Mouse (Mus musculus) frontal cortex, adult 2 months (tissue): ENCODE results near the gene Ccdc130. TPM values are rescaled to one million over a fixed set of nuclear protein-coding genes. Genes with fewer than 3 reads are reported as not detected.

ENCODE experiments used
- DNase-seq, 2 experiments: peaks; one replicate each; pipeline ENCODE4 v3.0.0; 2022; ENCODE audit warnings: low spot score in 1 of 2; ENCODE audit errors: extremely low spot score in 1 of 2
- polyA plus RNA-seq: library from polyadenylated mRNA; depleted of rRNA; stranded (reverse); fragments of >200 nt; gene quantifications from 2 replicates; pipeline ENCODE4 v1.2.3, GENCODE M21; 2012

Ccdc130 gene
- polyA plus RNA-seq, 1 experiment, result 34.8 TPM

DNA sequence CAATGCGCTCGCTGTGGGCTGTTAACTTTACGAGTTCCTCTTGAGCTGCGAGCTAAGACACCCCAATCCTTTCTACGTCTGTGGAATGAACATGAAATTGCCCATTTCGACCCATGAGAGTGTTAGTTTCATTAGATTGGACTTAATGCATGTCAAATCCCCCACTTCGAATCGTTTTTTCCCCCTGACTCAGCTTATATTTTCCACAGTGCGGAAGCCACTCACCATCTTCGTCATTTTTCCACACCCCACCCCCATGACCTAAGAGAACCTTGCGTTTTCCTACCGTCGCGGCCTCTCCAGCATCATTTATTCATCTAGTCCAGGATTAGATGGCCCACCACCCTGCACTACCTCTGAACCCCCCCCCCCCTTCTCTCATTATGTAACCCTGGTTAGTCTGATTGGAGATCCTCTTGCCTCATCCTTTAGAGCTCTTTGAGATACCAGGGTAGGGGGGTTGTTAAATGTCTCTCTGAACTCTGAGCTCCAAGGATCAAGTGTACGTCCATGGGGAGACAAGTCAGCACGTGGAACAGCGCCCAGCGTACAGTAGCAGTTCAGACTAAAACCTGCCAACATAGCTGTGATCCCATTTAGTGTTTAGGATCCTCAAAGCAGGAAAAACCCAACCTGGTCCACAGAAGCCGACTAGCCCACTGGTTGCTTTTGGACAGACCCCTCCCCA lies 32.5 kb downstream of the Ccdc130 start:
- DNase-seq, result peak in 1 of 2 experiments; percentile 19

DNA sequence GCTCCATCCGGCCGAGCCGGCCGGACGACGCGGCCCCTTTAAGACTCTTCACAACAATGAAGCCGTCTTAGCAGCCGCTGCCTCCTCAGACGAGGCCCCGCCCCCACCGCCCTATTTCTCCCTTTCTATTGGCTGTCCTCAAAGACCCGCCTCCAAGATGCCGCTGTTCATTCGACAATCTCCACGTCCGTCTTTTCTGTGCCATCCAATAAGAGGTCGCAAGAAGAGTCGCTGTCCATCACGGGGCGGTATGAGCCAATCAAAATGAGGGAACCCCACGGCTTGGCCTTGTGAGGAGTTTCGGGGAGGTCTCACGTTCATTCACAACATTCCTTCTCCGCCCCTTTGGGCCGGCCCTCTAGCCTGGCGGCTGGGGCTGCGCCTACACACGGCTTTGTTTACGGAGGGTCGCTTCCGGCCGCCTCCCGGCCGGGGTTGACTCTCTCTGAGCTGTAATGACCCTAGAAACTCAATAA lies 33.1 kb downstream of the Ccdc130 start, which contains the start of gene Zswim4:
Gene Zswim4 (minus strand): TSS at position 58 of the 476 bp plus-strand sequence.
- DNase-seq, result peak; percentile 99 to 100

DNA sequence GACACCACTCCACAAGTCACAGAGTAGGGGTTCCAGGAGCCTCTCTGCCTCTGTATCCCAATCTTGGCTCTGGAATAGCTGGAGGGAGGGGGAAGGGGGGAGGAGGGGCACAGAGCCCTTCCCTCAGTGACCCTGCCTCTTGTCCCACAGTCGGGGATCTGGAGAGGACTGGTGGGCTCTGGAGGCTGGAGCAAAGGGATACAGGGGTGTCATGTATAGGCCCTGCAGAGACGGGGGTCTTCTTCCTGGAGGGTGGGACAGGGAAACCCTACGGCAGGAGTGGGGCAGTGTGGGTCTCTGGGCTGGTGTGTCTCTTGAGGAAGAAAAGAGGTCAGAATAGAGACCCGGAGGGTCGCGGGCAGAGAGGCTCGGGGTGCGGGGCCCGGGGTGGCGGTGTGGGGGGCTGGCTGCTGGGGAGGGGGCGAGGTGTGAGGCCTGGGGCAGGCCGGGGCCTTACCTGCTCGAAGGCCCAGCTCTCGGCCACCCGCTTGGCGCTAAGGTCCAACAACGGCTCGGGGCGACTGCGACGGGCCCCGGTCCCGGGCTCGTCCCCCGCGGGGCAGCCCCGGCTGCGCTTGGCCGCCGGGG lies 33.7 kb downstream of the Ccdc130 start:
- no peak for DNase-seq

DNA sequence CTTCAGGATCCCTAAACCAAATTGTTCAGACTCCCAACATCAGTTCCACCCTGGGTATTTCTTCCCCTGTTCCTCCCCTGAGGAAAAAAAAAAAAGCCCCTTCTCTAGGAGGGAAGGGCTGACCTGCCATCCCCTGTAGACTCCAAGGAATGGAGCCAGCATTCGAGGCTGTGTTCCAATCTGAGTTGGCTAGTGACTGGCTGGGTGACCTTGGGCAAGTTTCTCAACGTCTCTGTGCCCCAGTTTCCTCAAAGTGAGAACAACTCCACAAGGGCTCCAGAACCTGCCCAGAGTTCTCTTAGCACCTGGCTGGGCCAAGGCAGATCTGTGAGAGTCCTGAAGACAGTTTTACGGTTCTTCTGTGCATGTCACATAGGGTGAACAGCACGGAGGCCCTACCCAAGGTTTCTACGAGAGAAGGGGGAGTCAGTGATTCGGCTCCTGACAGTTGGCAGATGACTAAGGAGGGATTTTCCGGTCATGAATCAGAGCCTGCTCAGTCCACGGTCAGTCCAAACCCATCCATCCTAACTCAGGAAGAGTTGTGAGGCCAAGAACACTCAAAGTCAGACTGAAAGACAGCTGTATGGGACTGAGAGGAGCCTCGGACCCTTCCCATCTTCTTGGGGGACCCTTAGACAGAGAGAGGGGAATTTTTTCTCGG lies 34.3 kb downstream of the Ccdc130 start:
- DNase-seq, result no peak

DNA sequence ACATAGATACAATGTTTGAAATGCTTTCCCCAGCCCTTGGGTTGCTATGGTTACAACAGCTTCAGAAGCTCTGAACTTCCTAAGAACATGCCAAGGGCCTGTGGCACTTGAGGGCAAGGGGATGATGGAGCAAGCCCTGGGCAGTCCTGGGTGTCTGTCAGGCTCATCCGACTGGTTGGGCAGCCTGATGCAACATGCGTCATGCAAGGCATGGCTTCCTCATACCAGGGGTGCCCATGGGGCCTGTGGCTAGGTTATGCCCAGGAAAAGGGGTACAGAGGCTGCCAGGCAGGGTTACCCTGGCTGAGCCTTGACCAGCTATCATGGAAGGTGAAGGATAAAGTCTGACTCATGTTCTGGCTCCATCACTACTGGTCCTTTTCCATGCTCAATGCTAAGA lies 37.1 kb downstream of the Ccdc130 start:
- DNase-seq, result no peak

DNA sequence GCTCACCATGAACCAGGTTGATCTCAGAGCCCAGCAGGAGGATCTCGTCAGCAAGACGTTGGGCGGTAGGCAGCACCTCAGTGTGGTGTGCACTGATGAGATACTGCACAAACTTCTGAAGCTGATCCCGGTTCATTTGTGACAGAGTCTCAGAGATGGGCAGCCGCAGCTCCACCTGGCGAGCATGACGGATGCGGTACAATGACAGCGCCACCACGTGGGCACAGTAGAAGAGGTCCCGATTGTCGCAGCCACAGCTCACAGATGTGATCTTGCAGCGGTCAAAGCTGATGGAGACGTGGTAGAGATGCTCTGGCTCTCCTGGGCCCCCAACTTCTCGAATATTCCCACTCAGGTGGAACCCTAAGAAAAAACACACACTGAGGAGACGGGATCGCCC lies 39.4 kb downstream of the Ccdc130 start:
- DNase-seq, result no peak

DNA sequence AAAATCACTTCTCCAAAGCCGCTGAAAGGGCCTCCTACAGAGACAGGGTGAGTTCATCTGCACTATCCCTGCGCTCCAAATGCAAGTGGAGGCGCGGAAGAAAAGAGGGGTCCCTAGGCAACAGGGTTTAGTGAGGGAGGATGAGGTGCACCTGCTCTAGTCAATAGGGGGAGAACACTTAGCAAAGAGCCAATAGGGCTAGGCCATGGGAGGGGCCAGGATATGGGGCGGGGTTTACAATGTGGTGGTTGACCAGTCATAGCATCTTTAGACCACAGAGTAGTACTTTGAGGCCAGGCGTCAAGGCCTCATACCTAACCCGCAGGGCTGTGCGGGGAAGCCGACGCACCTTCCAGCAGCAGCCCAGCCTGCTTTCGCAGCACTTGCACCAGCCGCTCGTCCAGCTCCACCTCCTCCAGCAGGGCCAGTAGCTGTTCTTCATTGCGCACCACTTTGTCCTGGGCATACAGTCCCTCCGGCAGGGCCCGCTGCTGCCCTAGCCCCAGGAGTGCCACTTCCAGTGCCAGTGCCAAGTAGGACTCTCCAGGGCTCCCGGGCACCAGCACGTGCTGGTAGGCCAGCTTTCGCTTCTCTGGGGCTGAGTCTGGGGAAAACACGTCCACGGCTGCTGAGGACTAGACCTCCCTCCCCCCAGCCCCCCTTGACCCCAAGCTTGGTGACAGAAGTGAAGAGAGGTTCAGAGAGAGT lies 46.7 kb downstream of the Ccdc130 start:
- DNase-seq, result no peak

DNA sequence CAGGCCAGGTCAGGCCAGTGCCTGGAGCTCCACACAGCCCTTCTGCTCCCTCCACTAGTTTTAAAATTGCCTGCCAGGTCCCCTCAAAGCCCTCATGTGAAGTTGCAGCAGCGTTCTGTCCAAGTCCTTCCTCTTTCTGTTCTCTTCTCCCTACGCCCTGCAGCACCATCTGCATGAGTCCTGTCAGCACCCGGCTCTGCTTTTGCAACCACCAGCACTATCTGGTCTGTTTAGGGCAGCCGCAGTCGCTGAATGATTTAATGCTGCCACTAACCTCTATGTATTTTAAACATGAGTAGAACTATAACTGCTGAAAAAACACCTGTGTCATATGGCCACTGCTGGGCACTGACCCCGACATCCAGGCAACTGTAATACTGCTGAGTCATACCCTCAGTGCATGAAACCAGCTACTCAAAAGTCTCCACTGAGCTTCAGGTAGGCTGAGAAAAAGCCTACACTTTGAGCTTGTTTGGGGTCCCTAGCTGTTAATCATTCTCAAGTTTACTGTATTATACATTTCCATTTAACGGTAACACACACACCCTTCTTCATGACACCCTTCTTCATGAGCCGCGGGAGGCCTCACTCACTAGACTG lies 47.5 kb downstream of the Ccdc130 start:
- DNase-seq, result no peak

DNA sequence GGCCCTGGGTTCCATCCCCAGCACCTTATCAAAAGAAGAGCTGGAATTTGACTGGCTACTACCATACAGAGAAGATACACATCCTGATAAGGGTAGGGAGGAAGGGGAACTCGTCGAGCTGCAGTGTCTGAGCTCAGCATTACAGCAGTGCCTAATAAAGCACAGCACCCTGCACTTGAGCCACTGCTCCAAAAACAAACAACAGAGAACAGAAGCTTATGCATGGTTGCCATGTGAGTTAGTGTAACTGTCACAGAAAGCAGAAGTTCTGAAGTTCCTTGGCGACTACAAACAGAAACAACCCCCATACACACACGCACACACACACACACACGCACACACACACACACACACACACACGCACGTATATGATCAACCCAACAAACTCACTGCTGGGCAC lies 50.1 kb downstream of the Ccdc130 start:
- no peak for DNase-seq

DNA sequence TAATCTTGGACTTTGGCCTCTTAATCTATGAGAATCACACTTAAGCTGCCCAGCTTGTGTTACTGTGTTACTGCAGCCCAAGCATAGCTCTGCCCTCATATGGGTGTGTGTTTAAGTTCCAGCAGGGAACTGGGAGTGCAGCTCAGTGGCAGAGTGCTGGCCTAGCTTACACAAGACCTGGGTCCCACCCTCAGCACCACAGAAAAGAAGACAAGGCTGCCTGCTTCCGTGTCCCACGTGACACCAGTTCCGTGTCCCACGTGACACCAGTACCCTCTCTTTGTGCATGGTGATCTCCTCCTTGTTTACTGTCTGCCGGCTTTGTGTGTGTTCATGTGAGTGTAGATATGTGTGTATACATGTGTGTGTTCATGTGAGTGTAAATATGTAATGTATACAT lies 52.0 kb downstream of the Ccdc130 start:
- DNase-seq, result no peak

DNA sequence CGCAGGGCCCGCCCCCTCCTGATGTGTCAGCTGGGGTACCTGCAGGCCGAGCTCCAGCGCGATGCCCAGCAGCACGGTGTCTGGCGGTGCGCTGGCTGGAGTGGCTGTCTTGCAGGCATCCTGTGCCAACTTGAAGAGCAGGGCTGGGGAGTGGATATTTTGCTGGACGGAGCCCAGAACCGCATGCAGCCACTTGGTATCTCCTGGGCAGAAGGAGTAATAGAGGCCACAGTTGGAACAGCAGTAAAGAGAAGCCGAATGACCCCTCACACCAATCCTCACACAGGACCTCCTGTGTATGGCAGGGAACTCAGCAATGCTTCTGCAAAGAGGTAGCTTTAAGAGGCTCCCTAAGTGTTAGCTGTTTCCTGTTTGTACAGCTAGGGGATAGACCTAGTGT lies 53.0 kb downstream of the Ccdc130 start:
- DNase-seq, result no peak

DNA sequence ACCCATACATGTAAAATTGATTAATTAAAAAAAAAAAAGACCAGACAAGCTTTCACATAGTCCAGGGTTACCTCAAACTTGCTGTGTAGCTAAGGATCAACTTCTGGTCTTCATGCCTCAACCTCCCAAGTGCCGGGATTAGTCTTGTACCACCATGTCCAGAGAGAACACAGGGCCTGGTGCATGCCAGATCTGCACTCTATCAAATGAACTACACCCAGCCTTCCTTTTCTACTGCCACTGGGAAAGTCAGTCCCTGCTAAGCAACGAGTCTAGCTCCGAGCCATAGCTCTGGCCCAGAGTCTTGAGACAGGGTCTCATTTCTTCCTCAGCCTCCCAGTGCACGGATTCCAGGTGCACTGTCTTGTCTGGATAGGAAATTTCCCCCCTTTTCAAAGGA lies 56.9 kb downstream of the Ccdc130 start:
- no peak for DNase-seq

DNA sequence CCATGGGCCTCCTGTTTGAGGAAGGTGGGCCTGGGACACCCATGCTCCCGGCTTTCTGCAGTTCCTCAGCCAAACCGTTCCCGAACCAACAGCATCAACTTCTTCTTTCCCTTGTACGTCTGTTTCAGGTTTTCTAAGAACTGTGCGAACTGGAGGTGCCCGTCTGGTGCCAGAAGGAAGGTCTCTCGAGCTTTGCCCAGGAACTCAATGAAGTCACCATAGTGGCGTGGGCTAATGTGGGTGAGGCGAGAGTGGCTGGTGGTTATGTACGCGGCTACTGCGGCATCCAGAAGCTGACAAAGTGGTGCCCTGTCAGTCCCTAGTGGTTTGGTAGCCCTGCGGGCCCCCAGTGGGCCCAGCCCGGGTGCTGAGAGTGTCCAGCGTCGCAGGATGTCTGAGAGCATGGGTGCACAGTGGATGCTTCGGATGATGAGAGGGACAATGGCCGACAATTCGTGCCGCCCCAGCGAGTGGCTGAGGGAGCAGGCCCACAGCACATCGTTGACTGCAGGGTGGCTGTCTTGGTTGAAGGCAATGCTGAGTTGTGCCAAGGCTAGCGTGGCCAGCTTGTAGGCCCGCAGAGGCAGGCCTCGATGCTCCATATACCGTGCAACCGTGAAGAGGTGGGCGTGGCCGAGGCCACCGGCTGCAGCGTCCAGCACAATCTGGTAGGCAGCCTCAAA lies 58.2 kb downstream of the Ccdc130 start:
- DNase-seq, result no peak

DNA sequence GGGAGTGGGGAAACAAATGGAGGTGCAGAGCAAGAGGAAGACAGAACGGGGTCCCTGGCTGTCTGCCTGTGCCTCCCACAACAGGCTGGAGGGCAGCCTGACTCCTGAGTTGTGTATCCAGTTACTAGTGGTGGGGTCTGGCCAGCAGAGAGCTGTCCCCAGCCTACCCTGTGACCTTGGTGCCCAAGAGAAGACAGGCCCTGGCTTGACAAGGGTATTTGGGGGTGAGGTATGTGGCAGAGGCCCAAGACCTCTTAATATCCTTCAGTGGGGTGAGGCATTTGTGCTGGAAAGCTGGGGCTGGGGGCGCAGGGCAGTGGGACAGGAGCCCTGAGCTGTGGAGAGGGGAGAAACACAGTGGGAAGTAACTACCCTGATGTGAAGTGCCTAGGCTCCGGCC lies 59.0 kb downstream of the Ccdc130 start:
- no peak for DNase-seq

DNA sequence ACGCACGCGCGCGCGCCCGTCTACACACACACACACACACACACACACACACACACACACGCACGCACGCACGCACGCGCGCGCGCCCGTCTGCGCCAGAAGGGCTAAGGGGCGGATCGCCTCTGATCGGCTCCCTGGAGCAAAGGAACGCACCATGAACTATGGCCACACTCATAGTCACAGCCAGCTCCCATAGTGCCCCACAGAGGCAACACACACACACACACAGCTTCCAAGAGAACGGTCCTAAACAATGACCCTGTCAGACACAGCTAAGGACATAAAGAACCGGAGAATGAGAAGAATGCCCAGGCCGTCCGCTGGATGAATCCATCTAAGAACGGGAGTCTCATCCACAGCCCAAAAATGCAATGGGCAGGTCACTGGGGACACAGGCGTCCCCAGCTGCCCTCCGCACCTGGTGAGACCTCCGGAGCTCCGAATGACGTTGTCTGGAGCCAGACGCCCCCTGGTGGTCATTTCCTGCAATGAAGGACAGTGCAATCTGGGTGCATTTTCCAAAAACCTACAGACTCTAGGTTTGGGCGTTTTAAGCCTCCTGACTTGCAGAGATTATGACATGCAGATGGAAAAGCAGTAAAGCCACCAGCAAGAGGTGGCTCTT lies 59.9 kb downstream of the Ccdc130 start:
- DNase-seq, result peak in 1 of 2 experiments; percentile 92

DNA sequence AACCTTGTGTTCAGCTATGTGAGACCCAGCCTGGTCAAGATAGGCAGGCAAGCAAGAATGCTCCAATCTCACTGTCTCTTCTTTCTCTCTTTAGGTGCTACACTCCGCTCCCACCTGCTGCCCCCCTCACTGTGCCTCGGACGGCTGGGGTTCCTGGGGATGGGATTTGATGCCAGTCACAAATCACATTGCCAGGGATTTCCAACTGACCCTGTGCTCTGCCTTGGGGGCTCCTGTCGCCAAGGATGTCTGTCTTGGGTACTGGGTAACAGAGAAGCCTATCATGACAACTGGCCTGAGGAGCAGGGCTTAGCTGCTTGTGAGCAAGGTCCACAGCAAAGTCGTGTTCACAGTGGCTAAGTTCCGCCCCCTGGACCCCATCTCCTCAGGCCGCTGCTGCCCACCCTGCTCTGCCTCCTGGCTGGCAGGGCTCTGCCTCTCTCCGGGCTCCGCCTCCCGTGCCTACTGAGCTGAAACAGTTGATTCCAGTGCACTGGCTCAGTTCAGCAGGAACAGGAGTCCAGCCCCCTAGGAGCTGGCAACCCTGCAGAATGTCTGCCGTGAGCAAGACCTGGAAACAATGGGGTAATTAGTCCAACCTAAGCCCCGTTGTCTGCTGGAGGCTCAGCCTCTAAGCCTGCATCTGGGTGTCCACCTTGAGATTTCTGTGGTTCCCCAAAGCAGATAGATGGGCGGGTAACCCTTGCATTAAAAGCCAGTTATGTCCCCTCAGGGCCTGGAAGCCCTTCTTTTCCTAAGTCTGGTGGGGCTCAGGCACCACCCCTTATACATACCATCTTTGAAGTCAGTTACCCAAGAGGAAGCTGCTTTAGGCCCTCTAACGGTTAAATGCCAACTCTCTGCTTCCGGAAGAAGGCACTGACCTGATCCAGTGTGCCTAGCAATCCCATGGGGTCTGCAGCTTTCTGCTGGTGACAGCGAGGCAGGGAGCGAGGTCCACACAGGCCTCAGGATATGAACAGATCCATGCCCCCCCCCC lies 61.5 kb downstream of the Ccdc130 start:
- no peak for DNase-seq

DNA sequence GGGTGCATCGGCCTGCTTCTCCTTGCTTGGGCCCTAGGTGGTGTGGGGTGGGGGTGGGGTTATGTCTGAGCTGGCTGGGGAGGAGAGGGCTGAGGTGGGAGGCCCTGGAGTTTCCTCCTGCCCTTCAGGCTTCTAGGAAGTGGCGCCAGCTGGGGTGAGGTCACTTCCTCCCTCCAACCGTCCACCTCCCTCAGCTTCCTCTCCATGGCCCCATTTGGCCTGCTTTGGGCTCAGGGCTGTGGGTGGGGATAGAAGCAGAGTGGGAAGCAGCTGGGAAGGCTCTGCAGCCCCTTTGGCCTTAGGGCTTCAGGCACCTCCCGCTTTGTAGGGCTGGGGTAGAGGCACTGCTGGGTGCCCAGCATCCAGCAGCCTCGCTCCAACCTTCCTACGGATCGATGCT lies 62.4 kb downstream of the Ccdc130 start:
- no peak for DNase-seq
